Mouse (Mus musculus) small intestine, adult 2 months (tissue): Measurements from ENCODE around the gene Dph1.

Experiments
- CTCF ChIP-seq: fragments of 200-500 bp; IDR thresholded peaks from 2 replicates; pipeline ENCODE4 v1.5.1; 2012; ENCODE audit warnings: low read depth, mild to moderate bottlenecking, control low read depth, inconsistent platforms, low read length, moderate library complexity, mixed read lengths; ENCODE audit not compliant: insufficient replicate concordance, insufficient read length; ENCODE audit errors: extremely low read depth
- POLR2A ChIP-seq: fragments of 200-500 bp; IDR thresholded peaks from 2 replicates; pipeline ENCODE4 v1.6.1; 2012; ENCODE audit warnings: low read depth, mild to moderate bottlenecking, control low read depth, inconsistent platforms, low read length, moderate library complexity

GRCm38 (mm10) chr11:75173095-75173798 is 17.8 kb downstream of the Dph1 start:
- no peak for TF ChIP-seq CTCF
- TF ChIP-seq POLR2A: no peak
